Mouse (Mus musculus) liver, embryonic 11.5 days (tissue): ENCODE measurements around the gene Cnksr3. TPM values are rescaled to one million over a fixed set of nuclear protein-coding genes. Genes with fewer than 3 reads are reported as not detected.

Experiments
- ATAC-seq: fragments of 200-750 bp; cut with Nextera tagmentation; replicated peaks from 2 replicates; pipeline ENCODE4 v1.8.0; 2017; ENCODE audit warnings: moderate number of reproducible peaks, mild to moderate bottlenecking, moderate TSS enrichment, moderate library complexity; ENCODE audit not compliant: low FRiP score
- DNase-seq: peaks from one replicate; pipeline ENCODE4 v3.0.0-alpha.2; 2017; ENCODE audit warnings: low spot score
- H3K27ac ChIP-seq: fragments of 300-500 bp; sonication (generic); 2 replicates; pipeline ENCODE4 v1.5.1; 2014; ENCODE audit warnings: mild to moderate bottlenecking, low read depth, low read length, control low read depth
- H3K27me3 ChIP-seq: fragments of 300-500 bp; sonication (generic); replicated peaks from 2 replicates; pipeline ENCODE4 v1.6.1; 2014; ENCODE audit warnings: low read length, mixed read lengths; ENCODE audit not compliant: control insufficient read depth, insufficient read depth
- H3K36me3 ChIP-seq: fragments of 300-500 bp; sonication (generic); 2 replicates; pipeline ENCODE4 v1.6.1; 2014; ENCODE audit warnings: mild to moderate bottlenecking, low read length, moderate library complexity, mixed read lengths; ENCODE audit not compliant: control insufficient read depth, insufficient read depth
- H3K4me1 ChIP-seq: fragments of 300-500 bp; sonication (generic); replicated peaks from 2 replicates; pipeline ENCODE4 v1.6.1; 2014; ENCODE audit warnings: low read length, mixed read lengths; ENCODE audit not compliant: control insufficient read depth, insufficient read depth
- H3K4me2 ChIP-seq: fragments of 300-500 bp; sonication (generic); 2 replicates; pipeline ENCODE4 v1.6.1; 2014; ENCODE audit warnings: mild to moderate bottlenecking, control low read depth, moderate library complexity
- H3K4me3 ChIP-seq: fragments of 300-500 bp; sonication (generic); 2 replicates; pipeline ENCODE4 v1.5.1; 2014; ENCODE audit warnings: low read depth, low read length, control low read depth
- H3K9ac ChIP-seq: fragments of 300-500 bp; sonication (generic); 2 replicates; pipeline ENCODE4 v1.6.1; 2014; ENCODE audit warnings: low read depth, low read length, control low read depth
- H3K9me3 ChIP-seq: fragments of 300-500 bp; sonication (generic); 2 replicates; pipeline ENCODE4 v1.6.1; 2016; ENCODE audit warnings: low read length, inconsistent platforms, mixed read lengths; ENCODE audit not compliant: control insufficient read depth
- WGBS: fragments of 180-500 bp; shearing (Covaris S2); extraction: QIAGEN DNeasy Blood & Tissue Kit; methylation state at CpG from one replicate; pipeline ENCODE4 v1.1.7; 2014; 5-methylcytosine and 5-hydroxymethylcytosine counted together
- polyA plus RNA-seq: library from polyadenylated mRNA; unstranded; fragments of >200 nt; fragmentation: Nextera tagmentation; extraction: Ambion mirVana; gene quantifications from 2 replicates; pipeline ENCODE4 v1.2.1, GENCODE M21; 2014

The Cnksr3 gene
- polyA plus RNA-seq, 1 experiment from 2014 or later = 8.7 TPM

DNA sequence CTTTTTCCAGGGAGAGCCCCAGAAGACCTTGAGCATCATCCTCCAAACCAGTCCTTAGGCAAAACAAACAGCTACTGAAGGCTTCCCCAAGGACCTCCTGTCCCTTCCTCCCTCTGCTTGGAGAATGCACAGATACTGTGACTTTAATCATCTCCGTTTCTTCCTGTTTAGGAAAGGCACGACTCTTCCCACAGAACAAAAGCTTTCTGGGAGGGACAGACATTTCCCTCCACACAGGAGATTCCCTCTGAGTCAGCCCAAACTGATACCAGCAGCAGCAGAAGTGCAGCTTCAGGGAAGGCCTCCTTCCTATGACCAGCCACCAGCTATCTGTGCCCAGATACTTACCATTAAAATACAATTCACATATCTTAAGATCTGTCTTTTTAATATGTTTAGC, 37.6 kb downstream of the Cnksr3 start:
- H3K4me3 ChIP-seq = no peak overlapping the region
- DNase-seq (no peak), ATAC-seq (no peak)
- no peak overlapping the region for H3K27ac ChIP-seq
- H3K27me3 ChIP-seq = no peaks in the 10 kb centered on the region
- no peaks in the 10 kb centered on the region for H3K36me3 ChIP-seq
- no peak overlapping the region for H3K4me2 ChIP-seq
- H3K9ac ChIP-seq = no peak overlapping the region
- peaks cover 12% of the 10 kb centered on the region for H3K4me1 ChIP-seq
- WGBS = 42% methylated on average over 2 of the region's 2 CpGs
- H3K9me3 ChIP-seq = no peaks in the 10 kb centered on the region

DNA sequence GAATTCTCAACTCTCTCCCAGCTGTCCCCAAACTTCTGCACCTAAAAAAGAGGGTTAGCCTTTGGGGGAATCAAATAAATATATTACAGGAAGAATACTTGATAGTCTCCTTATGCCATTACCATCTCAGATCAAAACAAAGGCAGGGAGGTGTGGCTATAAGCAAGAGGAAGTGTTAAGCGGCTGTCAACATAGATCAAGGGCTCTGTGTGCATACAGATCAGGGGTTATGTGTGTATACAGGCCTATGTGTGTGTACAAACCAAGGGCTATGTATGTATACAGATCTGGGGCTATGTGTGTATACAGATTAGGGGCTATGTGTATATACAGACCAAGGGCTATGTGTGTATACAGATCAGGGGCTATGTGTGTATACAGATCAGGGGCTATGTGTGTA, 38.9 kb downstream of the Cnksr3 start:
- 76% methylated on average over 1 of the region's 1 CpGs for WGBS
- Histone ChIP-seq H3K4me2 (no peak overlapping the region), H3K27ac (no peak overlapping the region), H3K27me3 (no peaks in the 10 kb centered on the region), H3K9me3 (no peaks in the 10 kb centered on the region), H3K9ac (no peak overlapping the region), H3K36me3 (no peaks in the 10 kb centered on the region), H3K4me1 (0 out of 2 replicates have a peak, but pooled peaks cover 1% of the 10 kb centered on the region), H3K4me3 (no peak overlapping the region)
- DNase-seq (no peak), ATAC-seq (no peak)

- H3K36me3 ChIP-seq = no peaks in the 10 kb centered on the region
- H3K4me3 ChIP-seq = no peak overlapping the region
- 86% methylated on average over 3 of the region's 3 CpGs for WGBS
- H3K4me1 ChIP-seq = no peaks in the 10 kb centered on the region
- H3K9ac ChIP-seq = no peak overlapping the region
- H3K9me3 ChIP-seq = no peaks in the 10 kb centered on the region
- no peaks in the 10 kb centered on the region for H3K27me3 ChIP-seq
- ATAC-seq (no peak), DNase-seq (no peak)
- no peak overlapping the region for H3K27ac ChIP-seq
- H3K4me2 ChIP-seq = no peak overlapping the region
Measured at GRCm38 (mm10) chr10:7170434-7170833, 41.6 kb downstream of the Cnksr3 start.

GRCm38 (mm10) chr10:7163031-7163430, 49.0 kb downstream of the Cnksr3 start:
- H3K4me2 ChIP-seq = no peak overlapping the region
- no peak overlapping the region for H3K27ac ChIP-seq
- H3K36me3 ChIP-seq = 0 out of 2 replicates have a peak, but pooled peaks cover 3% of the 10 kb centered on the region
- ATAC-seq = no peak
- H3K27me3 ChIP-seq = no peaks in the 10 kb centered on the region
- no peak overlapping the region for H3K9ac ChIP-seq
- no peak overlapping the region for H3K4me3 ChIP-seq
- DNase-seq = no peak
- H3K9me3 ChIP-seq = no peaks in the 10 kb centered on the region
- peaks cover 10% of the 10 kb centered on the region for H3K4me1 ChIP-seq
- 83% methylated on average over 12 of the region's 12 CpGs for WGBS

GRCm38 (mm10) chr10:7159061-7159511, 53.0 kb downstream of the Cnksr3 start:
- Histone ChIP-seq H3K27ac (peak overlapping the region; percentile 57; the same call in 1 of the 2 replicates), H3K9ac (no peak overlapping the region), H3K27me3 (no peaks in the 10 kb centered on the region), H3K4me2 (peak overlapping the region; percentile 37), H3K4me1 (peaks cover 11% of the 10 kb centered on the region), H3K36me3 (0 out of 2 replicates have a peak, but pooled peaks cover 4% of the 10 kb centered on the region), H3K9me3 (no peaks in the 10 kb centered on the region), H3K4me3 (no peak overlapping the region)
- WGBS = 63% methylated on average over 7 of the region's 7 CpGs
- DNase-seq = peak; percentile 39
- ATAC-seq = peak; percentile 42

DNA sequence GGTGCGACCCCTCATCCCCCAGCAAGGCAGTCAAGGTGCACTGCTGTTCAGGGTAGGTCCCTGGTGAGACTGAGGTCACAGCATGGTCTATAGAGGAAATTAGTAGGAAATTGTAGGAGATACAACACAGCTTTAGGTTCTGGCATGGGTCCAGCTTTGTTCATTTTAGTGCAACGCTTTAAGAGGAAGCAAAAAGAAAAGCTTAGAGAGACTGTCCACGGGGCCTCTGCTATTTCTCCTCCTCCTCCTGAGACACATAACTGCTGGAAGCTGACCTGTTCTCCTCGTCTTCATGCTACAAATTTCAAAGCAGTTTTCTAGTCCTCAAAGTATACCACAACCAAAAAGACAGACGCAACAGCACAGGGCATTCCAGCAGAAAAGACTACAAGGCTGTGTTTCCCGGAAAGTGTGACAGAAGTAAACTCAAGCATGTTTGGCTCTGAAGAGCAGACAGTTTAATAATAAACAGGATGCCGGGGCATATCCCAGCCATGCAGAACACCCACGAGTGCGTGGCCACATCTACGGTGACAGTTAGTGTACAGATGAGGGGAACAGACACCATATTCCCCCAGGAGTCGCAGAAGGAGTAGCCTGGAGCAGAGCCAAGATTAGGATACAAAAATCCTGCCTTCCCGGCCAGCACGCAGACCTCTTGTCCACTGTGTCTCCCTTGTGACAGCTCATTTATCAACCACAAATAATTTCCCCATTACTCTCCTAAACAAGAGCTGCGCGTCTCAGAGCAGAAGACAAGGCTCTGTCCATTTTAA, 53.6 kb downstream of the Cnksr3 start:
- ATAC-seq (peak; percentile 42), DNase-seq (no peak)
- Histone ChIP-seq H3K4me3 (no peak overlapping the region), H3K9me3 (no peaks in the 10 kb centered on the region), H3K4me1 (peaks cover 11% of the 10 kb centered on the region), H3K27me3 (no peaks in the 10 kb centered on the region), H3K36me3 (peaks cover 7% of the 10 kb centered on the region; the same call in 1 of the 2 replicates), H3K9ac (no peak overlapping the region), H3K4me2 (peak overlapping the region; percentile 37; the same call in 1 of the 2 replicates), H3K27ac (peak overlapping the region; percentile 57)
- 61% methylated on average over 15 of the region's 15 CpGs for WGBS

DNA sequence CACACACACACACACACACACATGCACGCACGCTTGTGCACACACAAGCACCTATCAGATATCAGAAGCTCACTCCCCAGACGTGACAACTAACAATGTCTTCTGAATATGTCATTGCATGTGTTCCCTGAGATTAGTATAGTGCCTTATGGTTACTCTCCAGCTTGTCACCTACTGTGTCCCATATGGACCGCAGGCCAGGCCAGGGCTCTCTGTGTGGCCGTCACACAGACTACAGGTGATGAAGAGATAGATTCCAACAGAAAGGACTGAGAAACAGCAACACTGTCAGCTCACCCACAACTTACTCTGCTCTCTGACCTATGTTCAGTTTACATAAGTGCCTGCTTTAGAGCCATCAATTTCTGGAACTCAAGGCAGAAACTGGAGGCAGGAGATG, 57.2 kb downstream of the Cnksr3 start:
- WGBS = 95% methylated on average over 5 of the region's 5 CpGs
- Histone ChIP-seq H3K36me3 (peaks cover 5% of the 10 kb centered on the region; the same call in 1 of the 2 replicates), H3K9me3 (no peaks in the 10 kb centered on the region), H3K4me1 (peaks cover 7% of the 10 kb centered on the region), H3K27ac (no peak overlapping the region), H3K4me3 (no peak overlapping the region), H3K4me2 (no peak overlapping the region), H3K9ac (no peak overlapping the region), H3K27me3 (no peaks in the 10 kb centered on the region)
- no peak for ATAC-seq
- no peak for DNase-seq

DNA sequence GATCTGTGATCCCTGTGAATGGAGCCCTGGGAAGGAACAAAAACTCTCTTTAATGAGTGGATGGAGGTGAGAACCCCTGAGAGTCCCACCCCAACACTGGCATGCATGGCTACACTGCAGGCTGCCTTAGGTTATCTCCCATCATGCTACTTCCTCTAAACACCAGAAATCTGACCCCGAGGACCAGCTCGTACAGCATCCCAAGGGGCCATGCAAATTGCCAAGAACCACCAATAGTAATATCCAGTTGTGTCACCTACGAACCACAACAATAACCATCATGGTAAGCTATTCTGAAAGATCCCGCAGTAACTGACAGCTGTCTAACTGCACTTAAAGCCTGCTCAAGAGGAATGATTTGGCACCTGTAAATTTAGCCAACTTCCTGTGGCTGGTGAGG, 59.1 kb downstream of the Cnksr3 start:
- H3K4me3 ChIP-seq = no peak overlapping the region
- no peak overlapping the region for H3K27ac ChIP-seq
- peaks cover under 1% of the 10 kb centered on the region; the same call in 1 of the 2 replicates for H3K4me1 ChIP-seq
- ATAC-seq = no peak
- H3K4me2 ChIP-seq = no peak overlapping the region
- no peaks in the 10 kb centered on the region for H3K9me3 ChIP-seq
- DNase-seq = no peak
- H3K36me3 ChIP-seq = peaks cover 5% of the 10 kb centered on the region; the same call in 1 of the 2 replicates
- H3K9ac ChIP-seq = no peak overlapping the region
- H3K27me3 ChIP-seq = no peaks in the 10 kb centered on the region
- WGBS = 76% methylated on average over 4 of the region's 4 CpGs
